Mouse (Mus musculus): ENCODE data around the gene Atp6v0a1.

DNA sequence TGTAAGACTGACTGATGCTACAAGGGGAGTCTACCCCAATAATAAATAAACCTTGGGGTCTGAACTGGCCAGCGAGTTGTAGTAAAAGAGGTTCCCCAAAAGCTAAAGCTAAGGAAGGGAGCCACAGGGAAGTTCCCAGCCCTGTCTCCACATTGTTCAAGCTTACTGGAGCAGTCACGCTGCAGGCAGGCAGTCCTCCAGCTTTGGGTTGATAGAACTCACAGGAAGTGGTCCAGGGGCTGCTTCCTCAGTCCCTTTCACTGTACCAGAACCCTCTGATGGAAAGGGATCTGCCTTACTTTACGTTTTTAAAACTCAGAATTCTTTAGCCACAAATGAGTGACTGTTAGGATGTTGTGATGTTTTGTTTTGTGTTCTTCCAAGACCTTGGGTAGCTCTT, 38.2 kb downstream of the Atp6v0a1 start:
- TF ChIP-seq CTCF (IDR thresholded peaks at IDR 0.05; ENCODE audit: borderline replicate concordance, insufficient read depth, low read length): no peak
- no peak for TF ChIP-seq POLR2A (IDR thresholded peaks at IDR 0.05; ENCODE audit: low read depth, low read length)
